Mouse (Mus musculus) megakaryocyte progenitor cell, adult 5-6 weeks (primary cell): ENCODE results near the gene Pcgf6. TPM values are rescaled to one million over a fixed set of nuclear protein-coding genes. Genes with fewer than 3 reads are reported as not detected.
A peak's percentile ranks its signal among the peaks of the same experiment; 100 is the strongest.
"Not testable (repeated sequence)": the region's sequence is repeated elsewhere in the genome, so short reads cannot be mapped to it uniquely, and the experiment has no call there.

ENCODE experiments used
- ATAC-seq: replicated peaks from 2 replicates; pipeline ENCODE4 v1.8.0; 2016; ENCODE audit warnings: mild to moderate bottlenecking, moderate TSS enrichment, inconsistent platforms; ENCODE audit not compliant: poor library complexity
- total RNA-seq, 2 experiments: library from RNA; stranded (forward) in 1 of 2; stranded (reverse) in 1 of 2; fragments of 157-497, 149-512 nt in 1 of 2; fragments of 200-1000 nt in 1 of 2; gene quantifications; 2 replicates each; pipeline versions ENCODE4 v1.2.3 to v1.2.4; 2015 to 2017

The Pcgf6 gene
- total RNA-seq, 2 experiments from 2014 or later = 9.1 to 29.0 TPM

DNA sequence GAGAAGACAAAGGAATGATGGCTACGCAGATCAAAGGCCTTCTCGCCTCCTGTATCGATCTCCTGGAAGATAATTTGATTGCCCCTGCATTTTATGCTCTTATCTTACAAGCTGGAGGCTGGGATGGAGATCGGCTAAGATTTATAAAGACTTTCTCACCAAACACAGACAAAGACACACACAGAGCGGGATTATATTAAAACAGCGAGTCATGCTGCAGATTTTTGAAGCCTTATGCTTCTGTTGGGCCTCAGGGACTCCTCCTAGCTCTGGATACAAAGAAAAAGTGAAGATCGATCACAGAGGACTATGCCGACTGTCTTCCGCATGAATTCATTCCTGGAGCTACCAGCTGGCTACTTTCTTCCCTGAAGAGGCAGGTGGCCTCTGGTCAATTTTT, 20.9 kb downstream of the Pcgf6 start:
- no peak for ATAC-seq

GRCm38 (mm10) chr19:47026513-47026912, 24.2 kb downstream of the Pcgf6 start:
- no peak for ATAC-seq

DNA sequence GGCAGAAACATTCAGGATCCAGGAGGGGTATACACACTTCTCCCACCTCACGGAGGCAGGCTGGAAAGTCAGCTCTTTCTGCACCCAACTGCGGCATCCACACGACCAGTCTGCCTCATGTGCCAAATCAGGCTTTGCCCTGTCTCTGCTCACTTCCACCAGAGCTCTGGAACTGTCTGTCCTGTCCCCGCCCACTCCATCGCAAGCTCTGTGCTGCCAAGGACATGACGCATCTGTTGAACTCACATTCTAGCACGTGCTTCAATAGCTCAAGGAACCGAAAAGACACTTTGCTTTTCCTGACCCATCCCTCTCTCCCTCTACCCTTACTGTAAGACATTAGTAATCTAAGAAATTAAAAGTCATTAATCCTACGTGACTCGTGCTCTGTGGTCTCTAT, 25.8 kb downstream of the Pcgf6 start:
- no peak for ATAC-seq

DNA sequence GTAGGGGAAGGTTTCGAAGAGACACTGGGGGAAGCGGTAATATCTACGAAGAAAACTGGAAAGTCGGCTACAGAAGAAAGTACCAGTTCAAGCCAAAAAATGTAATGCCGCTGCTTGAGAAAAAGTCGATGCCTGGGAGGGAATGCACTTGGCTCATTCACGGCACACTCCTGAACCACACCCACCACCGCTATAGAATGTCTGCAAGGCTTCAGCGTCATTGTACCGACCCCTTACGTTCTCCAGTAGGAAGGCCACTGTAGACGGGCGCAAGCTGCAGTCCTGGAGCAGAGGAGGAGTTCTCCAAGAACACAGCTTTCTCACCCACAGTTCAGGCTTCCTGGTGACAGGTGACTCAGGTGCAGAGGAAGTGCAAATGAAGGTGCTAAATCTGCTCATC, 27.2 kb downstream of the Pcgf6 start:
- ATAC-seq = no peak

- ATAC-seq = no peak
Observed at GRCm38 (mm10) chr19:47022709-47023108, 28.0 kb downstream of the Pcgf6 start.

GRCm38 (mm10) chr19:47019326-47019725, 31.4 kb downstream of the Pcgf6 start:
- no peak for ATAC-seq

DNA sequence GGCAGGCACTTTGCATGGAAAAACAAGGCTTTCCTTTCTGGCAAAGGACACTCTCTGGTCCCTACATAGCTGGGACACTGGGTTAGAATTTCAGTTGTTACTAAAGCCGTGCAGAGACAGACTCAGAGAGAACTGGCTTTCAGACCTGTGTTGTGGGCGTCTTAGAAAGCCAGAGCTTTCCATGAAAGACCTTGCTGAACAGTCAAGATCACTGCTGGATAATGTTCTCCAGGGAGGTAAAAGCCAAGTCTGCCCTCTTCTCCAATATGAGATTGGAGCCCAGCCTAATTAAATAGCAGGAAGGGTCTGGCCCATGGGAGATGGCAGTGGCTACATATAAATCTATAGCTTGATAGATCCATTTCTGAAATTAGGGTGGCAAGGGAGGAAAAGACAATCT, 32.4 kb downstream of the Pcgf6 start:
- no peak for ATAC-seq

- ATAC-seq = no peak
Observed at GRCm38 (mm10) chr19:47017831-47018230, 32.9 kb downstream of the Pcgf6 start.

- ATAC-seq = peak; percentile 89
Observed at GRCm38 (mm10) chr19:47016487-47016886, 34.2 kb downstream of the Pcgf6 start.

GRCm38 (mm10) chr19:47015965-47016364, 34.7 kb downstream of the Pcgf6 start:
- no peak for ATAC-seq

DNA sequence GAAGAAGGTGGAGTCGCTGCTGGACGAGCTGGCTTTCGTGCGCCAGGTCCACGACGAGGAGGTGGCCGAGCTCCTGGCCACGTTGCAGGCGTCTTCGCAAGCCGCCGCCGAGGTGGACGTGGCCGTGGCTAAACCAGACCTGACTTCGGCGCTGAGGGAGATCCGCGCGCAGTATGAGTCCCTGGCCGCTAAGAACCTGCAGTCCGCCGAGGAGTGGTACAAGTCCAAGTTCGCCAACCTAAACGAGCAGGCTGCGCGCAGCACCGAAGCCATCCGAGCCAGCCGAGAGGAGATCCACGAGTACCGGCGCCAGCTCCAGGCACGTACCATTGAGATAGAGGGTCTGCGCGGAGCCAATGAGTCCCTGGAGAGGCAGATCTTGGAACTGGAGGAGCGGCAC, 35.3 kb downstream of the Pcgf6 start:
- no peak for ATAC-seq

- ATAC-seq = peak; percentile 63
Observed at GRCm38 (mm10) chr19:47014447-47015381, 36.0 kb downstream of the Pcgf6 start, which contains the start of the genes Ina and Nt5c2. Ina (plus strand) TSS chr19:47014698. Nt5c2 (minus strand) TSS chr19:47015153.

DNA sequence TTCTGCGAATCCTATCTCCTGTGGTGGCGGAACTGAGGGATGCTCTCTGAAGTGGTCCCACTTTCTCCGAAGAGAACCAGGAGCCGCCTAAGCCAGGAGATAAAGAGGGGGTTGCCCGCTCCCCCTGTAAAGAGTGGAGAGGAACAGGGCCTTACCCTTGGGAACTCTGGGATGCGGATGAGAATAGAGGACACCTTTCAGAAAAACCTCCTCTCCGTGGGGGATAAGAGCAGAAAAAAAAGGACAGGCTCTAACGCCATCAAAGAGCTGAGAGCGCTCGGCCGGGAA, 36.6 kb downstream of the Pcgf6 start:
- ATAC-seq = no peak

GRCm38 (mm10) chr19:47013340-47014158, 37.2 kb downstream of the Pcgf6 start:
- no peak for ATAC-seq

DNA sequence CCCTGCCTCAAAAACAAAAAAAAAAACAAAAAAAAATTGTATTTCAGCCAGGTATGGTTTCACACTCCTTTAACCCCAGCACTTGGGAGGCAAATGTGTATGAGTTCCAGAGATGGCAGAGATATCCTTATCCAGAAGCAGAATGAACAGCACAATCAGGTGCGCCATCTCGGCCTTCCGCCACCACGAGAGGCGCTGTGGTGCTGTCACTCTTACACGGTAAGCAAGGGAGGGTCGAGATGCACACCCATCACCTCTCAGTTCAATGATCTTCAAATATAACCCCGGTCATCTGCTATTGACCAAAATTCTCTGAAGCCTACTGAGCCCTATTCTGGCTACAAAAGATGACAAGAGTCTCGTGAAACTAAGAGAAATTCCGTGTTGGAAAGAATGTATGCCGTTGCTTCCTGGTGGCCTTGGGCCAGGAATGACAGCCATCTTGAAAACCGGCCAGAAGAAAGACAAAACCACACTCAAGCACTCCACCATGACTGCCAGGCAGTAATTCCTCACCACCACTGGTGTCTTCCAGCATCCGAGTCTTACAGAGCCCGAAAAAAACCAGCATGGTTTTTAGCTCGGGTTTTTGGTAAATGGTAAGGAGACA, 38.1 kb downstream of the Pcgf6 start:
- ATAC-seq = no peak

GRCm38 (mm10) chr19:47009943-47010342, 40.8 kb downstream of the Pcgf6 start:
- no peak for ATAC-seq

DNA sequence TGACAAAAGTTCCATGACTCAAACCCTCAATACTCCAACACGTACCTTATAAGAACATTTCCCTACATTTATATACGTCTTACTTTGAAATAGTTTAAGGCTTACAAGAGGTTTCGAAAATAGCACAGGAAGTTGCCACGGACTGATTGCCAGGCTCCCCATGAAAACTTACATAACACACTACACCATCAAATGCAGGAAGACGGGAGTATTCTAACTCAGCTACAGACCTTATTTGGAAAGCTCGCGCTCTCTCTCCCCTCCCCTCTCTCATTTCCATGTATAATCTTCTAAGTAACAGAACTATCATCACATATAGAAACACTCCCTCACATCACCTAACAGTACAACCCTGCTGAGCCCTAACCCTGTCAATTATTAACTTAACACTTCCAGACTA, 41.3 kb downstream of the Pcgf6 start:
- peak; percentile 52; the same call in 1 of the 2 replicates for ATAC-seq

DNA sequence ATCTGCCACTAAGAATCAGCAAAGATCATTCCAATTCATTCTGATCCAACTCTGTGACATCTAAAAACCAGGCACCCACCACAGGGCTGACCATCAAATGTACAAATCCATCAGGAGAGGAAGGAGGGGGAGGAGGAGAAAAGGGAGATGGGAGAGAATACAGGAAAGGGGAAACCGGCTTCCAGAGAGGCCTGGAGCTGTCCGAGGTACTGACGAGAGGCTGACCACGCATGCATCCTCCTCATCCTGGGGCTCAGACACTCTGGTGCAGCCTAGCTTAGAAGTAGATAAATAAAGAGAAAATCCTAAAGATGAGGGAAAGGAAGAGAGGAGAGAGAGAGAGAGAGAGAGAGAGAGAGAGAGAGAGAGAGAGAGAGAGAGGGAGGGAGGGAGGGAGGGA, 44.4 kb downstream of the Pcgf6 start:
- ATAC-seq = peak; percentile 67

GRCm38 (mm10) chr19:47005873-47006272, 44.8 kb downstream of the Pcgf6 start:
- ATAC-seq = no peak

- ATAC-seq = peak; percentile 43
Observed at GRCm38 (mm10) chr19:47003742-47004511, 46.8 kb downstream of the Pcgf6 start.

DNA sequence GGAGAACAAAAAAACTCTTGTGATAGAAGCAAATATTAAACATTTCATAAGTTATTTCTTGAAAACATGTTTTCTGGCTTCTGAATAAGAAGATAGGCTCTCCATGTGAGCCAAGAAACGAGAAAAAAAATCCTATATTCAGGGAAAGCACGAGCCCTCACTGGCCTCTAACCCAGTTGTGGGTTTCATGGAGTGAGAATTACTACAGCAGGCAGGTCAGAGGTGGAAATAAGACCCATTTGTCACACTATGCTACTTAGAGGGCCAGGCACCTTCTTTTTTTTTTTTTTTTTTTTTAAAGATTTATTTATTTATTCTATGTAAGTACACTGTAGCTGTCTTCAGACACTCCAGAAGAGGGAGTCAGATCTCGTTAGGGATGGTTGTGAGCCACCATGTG, 50.3 kb downstream of the Pcgf6 start:
- not testable (repeated sequence) for ATAC-seq
